Mouse (Mus musculus): Measurements from ENCODE around the gene Gm20867.
"Not testable (repeated sequence)": the region's sequence is repeated elsewhere in the genome, so short reads cannot be mapped to it uniquely, and the experiment has no call there.

Gm20867 gene

GRCm38 (mm10) chrY:77963104-77963503, at the start of gene Gm20867:
TSS of gene Gm20867 (minus strand) at chrY:77963204.
- not testable (repeated sequence) for DNase-seq (ENCODE audit: low read depth)
